Mouse (Mus musculus) liver, adult 2 months (tissue): ENCODE data around the gene Med11.
A peak's percentile ranks its signal among the peaks of the same experiment; 100 is the strongest.

Source experiments
- CTCF ChIP-seq: fragments of 200-500 bp; IDR thresholded peaks from 2 replicates; pipeline ENCODE4 v1.5.1; 2011; ENCODE audit warnings: low read depth, low read length, control low read depth
- POLR2A ChIP-seq: fragments of 200-500 bp; IDR thresholded peaks from 2 replicates; pipeline ENCODE4 v1.6.1; 2011; ENCODE audit warnings: low read length, control low read depth; ENCODE audit not compliant: insufficient read depth; ENCODE audit errors: extremely low read depth

DNA sequence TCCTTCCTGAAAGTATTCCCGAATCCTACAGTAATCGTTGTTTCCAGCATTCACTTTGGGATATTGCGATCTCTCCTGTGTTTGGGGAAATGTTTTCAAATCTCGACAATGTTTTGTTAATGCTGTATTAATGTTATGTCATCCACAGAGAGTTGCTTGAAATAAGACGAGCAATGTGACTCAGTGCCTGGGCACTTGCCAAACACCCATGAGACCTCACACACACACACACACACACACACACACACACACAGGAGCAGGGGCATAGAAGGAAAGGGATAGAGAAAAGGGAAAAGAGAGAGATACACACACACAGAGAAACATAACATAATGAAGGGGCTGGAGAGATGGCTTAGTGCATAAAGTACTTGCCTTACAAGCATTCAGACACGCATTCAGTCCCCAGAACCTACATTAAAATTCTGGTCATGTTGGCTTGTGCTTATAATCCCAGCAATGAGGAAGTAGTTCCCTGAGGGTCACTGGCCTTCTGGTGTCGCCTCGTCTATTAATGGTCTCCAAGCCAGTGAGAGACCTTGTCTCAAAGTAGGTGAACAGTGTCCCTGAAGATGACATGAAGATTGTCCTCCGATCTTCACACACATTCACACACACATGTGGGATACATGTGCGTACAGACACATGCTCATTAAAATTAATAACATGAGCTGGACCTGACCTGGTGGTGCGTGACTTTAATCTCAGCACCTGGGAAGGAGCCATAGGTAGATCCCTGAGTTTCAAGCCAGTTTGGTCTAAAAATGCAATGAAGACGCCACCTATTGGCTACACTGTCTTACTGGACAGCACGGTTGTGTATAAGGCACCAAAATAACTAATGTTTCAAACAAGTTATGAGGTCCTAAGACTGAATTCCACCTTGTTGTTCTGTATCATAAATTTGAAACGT, 48.1 kb downstream of the Med11 start:
- TF ChIP-seq CTCF (peak; percentile 17; the same call in 1 of the 2 replicates), POLR2A (no peak)
